Mouse (Mus musculus) gastrocnemius, adult 8-10 months (tissue): ENCODE data around the gene Fancd2. TPM values are rescaled to one million over a fixed set of nuclear protein-coding genes. Genes with fewer than 3 reads are reported as not detected.
A peak's percentile ranks its signal among the peaks of the same experiment; 100 is the strongest.

Source experiments
- DNase-seq, 2 experiments: peaks; one replicate each; pipeline ENCODE4 v3.0.0; 2022; ENCODE audit warnings: low spot score in 2 of 2
- total RNA-seq, 4 experiments: library from RNA; stranded (reverse); gene quantifications; 2 replicates each; pipeline ENCODE4 v1.2.4; 2022

The Fancd2 gene
- total RNA-seq, 4 experiments from 2014 or later: 0.07 to 0.24 (median 0.24) TPM; not detected in 1

- DNase-seq: no peak
Measured at GRCm38 (mm10) chr6:113522310-113522709, 9.2 kb upstream of the Fancd2 start.

- no peak for DNase-seq
Measured at GRCm38 (mm10) chr6:113523420-113523819, 8.1 kb upstream of the Fancd2 start.

- DNase-seq: no peak
Measured at GRCm38 (mm10) chr6:113531840-113532404, 440 bp downstream of the Fancd2 start.

DNA sequence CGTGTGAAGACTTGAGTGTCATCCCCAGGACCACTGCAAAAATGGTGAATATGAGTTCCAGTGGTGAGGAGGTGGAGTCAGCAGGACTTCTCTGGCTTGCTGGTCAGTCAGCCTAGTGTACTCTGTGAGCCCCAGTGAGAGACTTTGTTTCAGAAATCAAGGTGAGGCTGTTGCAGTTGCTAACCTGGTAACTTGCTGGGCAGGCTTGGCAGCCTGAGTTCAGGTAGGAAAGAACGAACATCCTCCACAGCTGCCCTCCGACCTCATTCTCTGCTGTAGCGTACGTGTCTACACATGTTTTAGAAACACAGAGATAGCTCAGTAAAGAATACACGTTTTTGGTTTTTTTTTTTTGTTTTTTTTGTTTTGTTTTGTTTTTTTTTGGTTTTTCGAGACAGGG lies 3.4 kb downstream of the Fancd2 start:
- no peak for DNase-seq

DNA sequence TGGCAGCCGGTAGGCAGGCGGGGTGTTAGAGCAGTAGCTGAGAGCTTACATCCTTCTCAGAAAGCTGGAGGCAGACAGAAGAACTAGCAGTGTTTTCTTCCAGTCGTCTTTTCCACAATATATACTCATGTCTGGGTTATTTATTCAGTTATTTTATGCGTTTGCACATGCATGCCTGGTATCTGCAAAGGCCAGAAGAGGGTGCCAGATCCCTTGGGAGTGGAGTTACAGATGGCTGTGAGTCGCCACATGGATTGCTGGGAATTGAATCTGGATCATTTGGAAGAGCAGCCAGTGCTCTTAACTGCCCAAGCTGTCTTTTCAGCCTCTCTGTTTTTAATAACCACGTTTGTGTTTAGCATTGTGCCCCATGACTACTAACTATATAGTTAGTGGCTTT lies 10.1 kb downstream of the Fancd2 start:
- no peak for DNase-seq

GRCm38 (mm10) chr6:113543906-113544481 lies 12.5 kb downstream of the Fancd2 start:
- DNase-seq: no peak

GRCm38 (mm10) chr6:113559736-113560135 lies 28.3 kb downstream of the Fancd2 start:
- DNase-seq: no peak

DNA sequence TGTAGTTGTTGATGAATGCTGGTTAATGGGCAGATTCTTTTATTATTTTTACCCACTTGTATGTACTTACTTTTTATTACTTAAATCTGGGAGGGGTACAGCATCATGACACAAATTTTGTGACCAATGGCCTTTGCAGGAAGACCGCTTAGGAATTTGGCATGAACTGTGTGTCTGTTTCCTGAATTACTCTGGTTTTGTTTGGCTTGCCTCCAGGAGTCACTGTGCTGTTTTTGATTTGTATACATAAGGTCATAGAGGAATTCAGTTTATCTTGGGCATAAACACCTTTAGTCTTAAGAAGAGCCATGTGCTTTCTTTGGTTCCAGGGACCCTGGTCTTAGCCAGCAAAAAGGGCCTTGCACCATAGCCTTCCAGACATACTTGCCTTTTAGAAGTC lies 33.1 kb downstream of the Fancd2 start:
- no peak for DNase-seq

DNA sequence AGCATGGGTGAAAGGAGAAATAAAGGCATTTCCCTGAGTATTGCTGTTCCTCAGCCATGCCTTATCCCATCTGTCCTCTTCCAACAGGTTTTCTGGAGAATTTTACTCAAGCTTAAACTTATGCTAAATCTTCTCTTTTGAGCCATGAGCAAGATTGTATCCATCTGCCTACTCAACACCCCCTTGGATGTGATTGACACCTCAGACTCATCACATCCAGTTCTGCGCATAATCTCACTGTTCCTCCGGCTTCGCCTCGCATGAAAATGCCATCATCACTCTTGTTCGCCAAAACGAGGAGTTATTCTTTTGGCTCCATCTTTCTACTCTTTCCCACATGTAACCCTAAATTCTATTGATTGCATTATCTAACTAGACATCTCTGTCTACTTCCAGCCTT lies 44.6 kb downstream of the Fancd2 start:
- DNase-seq: no peak

DNA sequence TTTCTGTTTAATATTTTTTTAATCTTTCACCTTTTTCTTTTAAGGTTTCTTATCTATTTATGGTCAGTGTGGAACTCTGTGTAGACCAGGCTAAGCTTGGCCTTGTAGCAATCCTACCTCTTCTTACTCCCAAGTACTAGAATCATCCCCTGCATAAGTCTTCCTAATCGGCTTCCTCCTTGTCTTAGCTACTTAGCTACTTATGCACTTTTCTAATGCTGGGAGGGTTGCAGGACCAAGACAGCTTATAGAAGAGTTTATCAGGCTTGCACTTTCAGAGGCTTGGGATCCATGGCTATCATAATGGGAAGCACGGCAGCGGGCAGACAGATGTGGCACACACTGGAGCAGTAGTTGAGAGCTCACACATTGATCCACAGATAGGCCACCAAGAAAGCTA lies 47.8 kb downstream of the Fancd2 start:
- DNase-seq: no peak

GRCm38 (mm10) chr6:113583023-113583422 lies 51.5 kb downstream of the Fancd2 start:
- DNase-seq: no peak

GRCm38 (mm10) chr6:113585065-113585464 lies 53.6 kb downstream of the Fancd2 start:
- DNase-seq: no peak

DNA sequence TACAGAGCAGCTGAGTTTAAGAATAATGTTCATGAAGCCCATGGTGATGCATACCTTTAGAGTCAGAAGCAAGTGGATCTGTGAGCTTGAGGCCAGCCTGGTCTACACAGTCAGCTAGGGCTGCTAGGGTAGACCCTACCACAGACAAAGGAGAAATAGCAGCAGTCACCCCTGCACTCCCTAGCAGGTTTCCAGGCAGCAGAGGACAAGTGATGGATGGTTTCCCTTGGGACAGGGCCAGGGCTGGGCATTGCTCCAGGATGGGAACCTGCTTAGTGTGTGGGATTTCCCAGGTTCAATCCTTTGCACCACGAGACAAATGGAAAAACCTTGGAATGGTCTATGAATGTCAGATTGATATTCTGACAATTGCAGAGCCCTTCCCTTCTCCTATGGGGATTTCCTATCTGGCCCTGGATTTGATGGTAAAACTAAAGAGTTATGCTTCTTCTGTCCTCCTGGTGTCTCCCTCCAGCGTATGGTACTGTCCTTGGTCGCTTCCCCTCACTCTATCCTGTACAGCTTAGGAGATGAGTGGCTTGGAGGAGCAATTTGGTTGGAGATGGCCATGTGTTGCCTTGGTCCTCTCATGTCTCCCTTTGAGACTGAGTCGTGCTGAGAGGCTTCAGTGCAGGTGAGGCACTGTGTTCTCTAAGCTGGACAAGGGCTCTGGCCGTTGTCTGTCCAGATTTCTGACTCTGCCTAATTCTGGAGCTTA lies 55.1 kb downstream of the Fancd2 start:
- no peak for DNase-seq

- no peak for DNase-seq
Measured at GRCm38 (mm10) chr6:113592637-113593036, 61.2 kb downstream of the Fancd2 start.

DNA sequence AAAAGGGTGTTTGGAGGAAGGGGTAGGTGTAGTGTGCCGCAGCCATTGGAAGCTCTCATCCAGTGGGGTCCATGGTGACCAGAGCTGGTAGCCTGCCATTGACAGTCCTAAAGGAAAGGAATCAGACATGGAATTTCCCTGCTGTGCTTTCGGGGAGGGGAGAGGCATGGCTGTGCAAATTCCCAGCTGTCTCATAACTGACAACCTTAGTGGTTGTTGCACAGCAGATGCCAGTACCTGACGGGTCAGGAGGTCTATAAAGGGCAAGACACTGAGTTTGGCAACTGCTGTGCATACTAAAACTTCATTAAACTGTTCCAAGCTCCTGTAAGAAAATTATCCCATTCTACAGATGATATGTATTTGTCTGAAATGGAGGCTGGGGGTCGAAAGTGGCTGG lies 66.5 kb downstream of the Fancd2 start:
- no peak for DNase-seq

DNA sequence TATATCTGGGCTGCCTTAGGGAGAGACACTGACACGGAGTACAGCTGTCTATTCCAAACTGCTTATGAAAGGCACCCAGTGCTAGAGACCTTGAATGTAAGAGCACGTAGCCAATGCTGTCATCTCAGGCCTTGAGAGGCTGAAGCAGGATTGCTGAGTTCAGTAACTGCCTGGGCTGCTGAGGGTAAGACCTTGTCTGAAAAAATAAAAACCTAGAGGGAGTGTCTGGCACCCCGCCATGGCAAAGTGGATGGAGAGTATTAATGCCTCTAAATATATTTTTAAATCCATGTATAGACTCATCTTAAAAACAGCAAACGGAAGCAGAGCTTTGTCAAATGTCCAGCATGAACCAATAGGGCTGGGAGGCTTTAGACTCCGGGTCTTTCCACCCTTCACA lies 68.4 kb downstream of the Fancd2 start:
- no peak for DNase-seq

DNA sequence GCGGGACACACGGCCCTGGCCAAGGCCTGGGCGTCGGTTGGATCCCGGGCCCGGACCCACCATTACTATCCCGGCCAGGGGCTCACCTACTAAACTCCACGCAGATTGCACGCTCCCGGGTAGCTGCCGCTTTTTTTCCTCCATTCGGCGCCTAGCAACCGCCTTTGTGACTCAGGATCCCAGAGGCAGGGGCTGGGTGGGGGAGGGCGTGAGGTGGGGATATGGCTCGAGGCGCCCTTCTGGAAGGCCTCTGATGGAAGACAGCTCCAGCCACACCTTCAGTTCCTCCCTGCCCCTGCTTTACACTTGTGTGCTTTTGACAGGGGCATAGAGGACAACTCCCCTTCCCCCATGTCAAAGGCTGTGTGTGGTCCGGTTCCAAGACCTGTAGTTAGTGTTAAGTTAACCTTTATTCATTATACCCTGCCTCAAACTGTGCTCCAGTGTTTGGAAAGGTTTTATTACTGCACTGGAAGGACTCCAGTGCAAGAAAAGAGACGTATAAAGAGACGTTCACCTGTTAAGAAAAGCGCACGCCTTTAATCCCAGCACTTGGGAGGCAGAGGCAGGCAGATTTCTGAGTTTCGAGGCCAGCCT lies 69.2 kb downstream of the Fancd2 start, which contains the start of gene Fancd2os:
Fancd2os (minus strand) TSS at position 173 of the 597 bp plus-strand sequence.
- DNase-seq: no peak

- no peak for DNase-seq
Measured at GRCm38 (mm10) chr6:113602821-113603220, 71.3 kb downstream of the Fancd2 start.

- DNase-seq: no peak
Measured at GRCm38 (mm10) chr6:113603993-113604392, 72.5 kb downstream of the Fancd2 start.

- peak; percentile 68 to 85 for DNase-seq
Measured at GRCm38 (mm10) chr6:113604432-113605223, 73.1 kb downstream of the Fancd2 start, which contains the start of gene Brk1. Gene Brk1 (plus strand): TSS chr6:113604772.

DNA sequence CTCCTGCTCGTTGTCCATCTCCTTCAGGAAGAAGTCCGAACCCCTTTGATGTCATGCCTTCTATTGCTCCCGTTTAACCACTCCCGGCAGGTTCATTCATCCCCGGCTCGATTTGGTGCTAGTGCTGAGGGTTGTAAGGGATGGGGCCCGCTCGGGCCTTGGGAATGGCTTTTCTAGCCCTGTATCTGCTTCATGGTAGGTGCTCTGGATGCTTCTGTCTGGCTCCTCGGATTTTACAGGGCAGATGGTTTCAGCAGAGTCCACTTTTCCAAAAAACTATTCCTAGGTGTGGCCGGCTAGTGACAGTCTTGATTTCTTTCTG lies 73.7 kb downstream of the Fancd2 start:
- DNase-seq: no peak

DNA sequence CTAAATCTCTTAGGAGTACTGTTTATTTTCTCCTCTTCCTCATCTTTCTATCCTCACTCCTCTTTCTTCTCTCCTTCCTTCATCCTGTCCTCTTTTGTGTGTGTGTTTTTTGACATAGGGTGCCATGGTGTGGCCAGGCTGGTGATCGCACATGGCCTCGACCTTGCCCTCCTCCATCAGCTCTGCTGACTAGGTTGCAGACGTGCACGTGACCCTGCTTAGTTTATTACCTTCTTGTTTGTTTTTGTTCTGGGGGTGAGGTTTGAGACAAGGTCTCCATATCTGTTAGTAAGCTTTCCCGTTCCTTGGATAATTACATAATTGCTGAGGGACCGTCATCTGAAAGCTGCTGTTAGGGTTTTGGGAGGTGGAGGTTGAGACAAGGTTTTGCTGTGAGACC lies 77.4 kb downstream of the Fancd2 start:
- no peak for DNase-seq
